Mouse (Mus musculus): ENCODE data around the gene Matn4. TPM values are rescaled to one million over a fixed set of nuclear protein-coding genes. Genes with fewer than 3 reads are reported as not detected.
"Not testable (repeated sequence)": the region's sequence is repeated elsewhere in the genome, so short reads cannot be mapped to it uniquely, and the experiment has no call there.

The Matn4 gene
- total RNA-seq, 2 experiments from 2014 or later = 0.42 to 0.52 TPM

DNA sequence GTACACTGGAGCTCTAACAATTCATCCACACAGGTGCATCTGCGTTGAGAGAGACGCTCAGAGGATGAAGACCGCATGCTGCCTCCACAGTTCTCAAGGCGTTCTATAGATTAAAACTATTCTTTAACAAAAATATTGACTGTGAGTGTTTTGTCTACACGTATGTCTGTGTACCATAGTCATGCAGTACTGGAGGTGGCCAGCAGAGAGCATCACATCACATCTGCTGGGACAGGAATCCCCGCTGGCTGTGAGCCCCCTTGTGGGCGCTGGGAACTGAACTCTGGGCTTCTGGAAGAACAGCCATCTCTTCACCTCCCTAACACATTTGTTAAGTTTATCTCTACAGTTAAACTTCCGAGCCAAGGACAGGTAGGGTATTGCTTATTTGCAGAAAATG is 23.2 kb downstream of the Matn4 start:
- DNase-seq (ENCODE audit: low spot score) = no peak
- intact Hi-C loops (cut with DNase I) = no loop called here

- no peak for DNase-seq (ENCODE audit: low spot score)
- intact Hi-C loops (cut with DNase I) = no loop called here
These were observed 27.2 kb downstream of the Matn4 start for GRCm38 (mm10) chr2:164377478-164378426.

DNA sequence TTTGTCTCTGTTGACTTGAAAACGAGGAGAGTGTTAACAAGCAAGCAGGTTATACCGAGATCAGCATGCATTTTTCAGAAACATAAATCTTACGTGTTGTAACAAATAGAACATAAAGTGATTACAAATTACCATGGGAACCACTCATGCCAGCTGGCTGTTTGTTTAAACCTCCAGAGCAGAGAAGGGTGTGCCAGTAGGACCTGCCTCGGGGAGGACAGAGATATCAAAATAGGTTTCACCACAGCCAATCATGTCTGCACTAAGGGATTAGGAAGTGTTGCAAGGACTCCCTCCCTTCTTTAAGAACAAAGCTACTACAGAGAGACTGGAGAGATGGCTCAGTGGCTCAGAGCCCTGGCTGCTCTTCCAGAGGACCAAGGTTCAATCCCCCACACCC is 31.8 kb downstream of the Matn4 start:
- no peak for DNase-seq (ENCODE audit: low spot score)
- intact Hi-C loops (cut with DNase I) = no loop called here

DNA sequence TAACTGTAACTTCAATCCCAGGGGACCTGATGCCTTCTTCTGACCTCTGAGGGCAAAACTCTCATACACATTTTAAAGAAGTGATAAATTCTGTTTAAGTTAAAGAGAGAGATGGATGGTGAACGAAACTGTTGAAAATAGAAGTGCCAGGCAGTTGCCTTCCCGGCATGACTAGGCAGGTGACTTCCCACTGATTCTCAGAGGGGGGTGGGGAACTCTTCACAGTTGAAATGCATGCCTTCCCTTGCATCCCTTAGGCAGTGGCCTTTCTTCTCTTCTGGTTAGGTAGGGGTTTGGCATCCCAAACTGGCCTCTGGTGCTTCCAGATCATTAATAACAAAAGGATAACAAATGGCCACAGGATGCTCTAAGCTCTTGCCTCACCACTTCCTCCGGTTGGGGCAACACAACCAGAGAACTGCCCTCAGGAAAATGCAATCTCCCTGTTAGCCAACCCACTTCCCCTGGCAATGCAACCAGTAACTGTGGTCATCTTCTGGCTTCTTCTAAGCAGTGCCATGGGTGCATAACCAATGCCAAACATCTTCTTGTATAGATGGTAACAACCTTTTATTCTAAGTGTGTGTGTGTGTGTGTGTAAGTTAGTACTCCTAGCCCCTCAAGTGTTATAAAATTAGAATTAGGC is 32.4 kb downstream of the Matn4 start:
- DNase-seq (ENCODE audit: low spot score) = no peak
- intact Hi-C loops (cut with DNase I) = no loop called here

DNA sequence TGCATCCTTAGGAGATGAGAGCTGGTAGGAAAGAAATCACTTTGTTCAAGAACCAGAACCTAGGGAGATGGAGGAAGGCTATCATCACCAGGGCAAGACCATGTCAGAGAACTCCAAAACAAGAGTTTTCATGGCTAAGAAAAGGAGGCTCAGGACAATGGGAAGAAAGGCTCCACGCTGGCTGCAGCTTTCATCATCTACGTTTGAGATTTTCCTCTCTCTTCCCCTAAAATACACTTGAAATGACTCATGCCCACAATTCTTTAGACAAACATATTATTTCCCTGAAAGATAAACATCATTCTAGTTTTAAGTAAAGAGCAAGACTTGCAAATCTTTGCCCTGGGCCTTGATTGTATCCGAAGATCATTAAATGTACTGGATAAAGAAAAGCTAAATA is 33.6 kb downstream of the Matn4 start:
- intact Hi-C loops (cut with DNase I) = no loop called here

GRCm38 (mm10) chr2:164368620-164369105 is 36.3 kb downstream of the Matn4 start:
- DNase-seq (ENCODE audit: low spot score) = no peak
- intact Hi-C loops (cut with DNase I) = no loop called here

More for the DNA sequence above, 33.6 kb downstream of the Matn4 start:
- DNase-seq (ENCODE audit: low spot score) = no peak

DNA sequence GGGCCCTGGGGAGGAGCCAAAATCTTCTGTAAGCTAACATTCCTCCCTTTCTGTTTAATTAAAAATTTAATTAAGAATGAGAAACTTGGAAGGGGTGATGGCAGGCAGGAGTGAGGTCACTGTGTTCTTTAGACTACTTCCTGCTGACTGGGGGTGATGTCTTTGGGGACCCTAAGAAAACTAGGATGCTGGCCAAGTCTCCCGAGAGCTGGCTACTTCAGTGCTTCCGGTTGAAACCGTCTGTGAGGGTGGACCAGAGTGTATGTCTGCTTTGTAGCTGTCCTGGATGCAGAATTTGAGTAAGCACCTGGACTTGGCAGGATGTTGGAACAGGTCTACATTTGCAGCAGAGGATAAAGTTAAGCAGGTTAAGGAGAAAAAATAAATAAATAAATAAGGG is 38.0 kb downstream of the Matn4 start:
- DNase-seq (ENCODE audit: low spot score) = no peak
- intact Hi-C loops (cut with DNase I) = no loop called here

DNA sequence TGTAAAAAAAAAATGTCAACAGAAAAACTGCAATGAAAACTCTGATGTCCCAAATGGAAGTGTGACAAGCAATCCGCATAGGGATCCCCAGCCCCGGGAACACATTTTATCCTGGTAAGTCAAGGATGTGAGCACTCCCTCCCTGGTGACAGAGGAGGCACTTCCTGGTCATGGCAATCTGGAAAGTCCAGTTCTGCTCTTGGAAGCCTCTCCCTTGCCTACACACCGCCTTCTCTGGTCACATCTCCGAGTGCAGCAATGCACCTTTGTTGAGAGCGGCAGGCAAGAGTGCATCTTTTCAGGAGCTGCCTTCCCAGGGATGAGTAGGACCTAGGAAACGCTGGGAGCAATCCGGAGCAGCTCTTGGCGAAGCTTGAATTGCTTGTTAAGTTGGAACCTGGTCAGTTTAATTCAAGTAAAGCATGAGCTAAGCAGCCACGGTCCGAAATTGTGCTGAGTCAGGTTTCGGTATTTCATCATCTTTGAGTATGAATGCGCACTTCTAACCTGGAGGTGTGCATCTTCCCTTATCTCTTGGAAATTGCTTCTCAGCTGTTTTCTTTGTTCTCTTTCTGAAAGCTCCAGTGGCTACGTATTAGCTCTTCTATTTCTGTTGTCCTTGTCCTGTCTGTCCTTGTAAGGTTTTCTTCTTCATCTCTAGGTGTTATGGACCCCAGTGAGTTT is 43.8 kb downstream of the Matn4 start:
- no peak for DNase-seq (ENCODE audit: low spot score)

GRCm38 (mm10) chr2:164359668-164360067 is 45.3 kb downstream of the Matn4 start:
- DNase-seq (ENCODE audit: low spot score) = no peak
- intact Hi-C loops (cut with DNase I) = no loop called here

More for the DNA sequence above, 43.8 kb downstream of the Matn4 start:
- intact Hi-C loops (cut with DNase I) = no loop called here

DNA sequence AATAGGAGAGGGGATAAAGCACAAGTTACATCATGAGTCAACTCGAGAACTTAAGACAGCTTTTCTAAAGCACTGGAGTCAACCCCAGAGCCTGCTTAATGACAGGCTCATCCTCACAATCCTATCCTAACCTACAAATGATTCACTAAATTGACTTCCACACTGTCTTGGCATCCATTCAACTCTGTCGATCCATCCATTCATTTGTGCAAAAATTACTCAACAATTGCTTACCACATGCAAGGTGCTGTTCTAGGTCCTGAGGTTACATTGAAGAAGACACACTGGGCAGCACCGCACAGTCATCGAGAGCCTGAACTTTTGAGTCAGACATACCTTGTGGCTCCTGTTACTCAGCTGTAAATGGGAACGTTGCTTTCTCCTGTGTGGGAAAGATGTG is 45.9 kb downstream of the Matn4 start:
- DNase-seq (ENCODE audit: low spot score) = no peak
- intact Hi-C loops (cut with DNase I) = no loop called here

DNA sequence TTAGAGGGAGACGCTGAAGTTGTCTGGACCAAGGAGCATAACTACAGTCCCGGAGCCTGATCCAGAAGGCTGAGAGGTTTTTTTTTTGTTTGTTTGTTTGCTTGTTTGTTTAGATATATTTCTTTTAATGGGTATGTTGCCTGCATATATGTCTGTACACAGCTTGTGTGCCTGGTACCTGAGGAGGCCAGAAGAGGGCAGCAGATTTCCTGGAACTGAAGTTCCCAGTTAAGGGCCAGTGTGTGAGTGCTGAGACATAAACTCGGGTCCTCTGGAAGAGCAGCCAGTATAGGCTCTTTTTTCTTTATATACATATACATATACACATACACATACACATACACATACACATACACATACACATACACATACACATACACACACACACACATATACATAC is 46.6 kb downstream of the Matn4 start:
- intact Hi-C loops (cut with DNase I) = no loop called here
- no peak for DNase-seq (ENCODE audit: low spot score)

DNA sequence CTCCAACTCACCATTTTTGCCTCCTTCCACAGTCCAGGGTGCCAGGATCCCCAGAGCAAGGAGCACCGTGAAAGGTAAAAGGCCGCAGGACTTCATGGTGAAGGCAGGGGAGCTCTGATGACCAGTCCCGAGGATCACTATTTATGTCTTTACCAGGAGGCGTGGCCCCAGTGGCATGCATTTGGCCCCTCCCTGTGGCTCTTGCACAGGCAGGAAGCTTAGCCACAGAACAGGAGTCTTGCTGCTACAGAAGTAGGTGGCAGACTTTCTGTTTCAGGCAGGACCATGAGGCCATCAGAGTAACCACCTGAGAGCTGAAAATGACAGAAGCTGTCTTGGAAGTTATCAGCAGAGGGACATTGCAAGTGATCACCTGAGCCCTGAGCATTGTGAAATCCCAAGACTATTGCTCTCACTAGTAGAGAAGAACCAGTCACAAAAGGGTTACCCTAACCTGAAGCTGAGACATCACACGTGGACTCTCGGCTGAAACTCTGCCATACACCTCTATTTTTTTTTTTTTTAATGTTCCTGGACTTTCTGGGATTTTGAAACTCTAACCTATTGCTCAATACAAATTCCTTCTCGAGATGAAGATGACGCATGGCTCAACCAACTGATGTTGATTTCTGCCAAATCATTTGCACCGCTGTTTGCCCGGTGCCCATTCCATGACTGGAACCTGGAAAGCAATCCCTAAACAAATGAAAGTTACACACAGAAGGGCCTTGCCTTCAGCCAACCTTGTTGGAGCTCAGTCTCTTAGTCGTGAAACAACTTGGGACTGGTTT is 48.6 kb downstream of the Matn4 start:
- DNase-seq (ENCODE audit: low spot score) = no peak
- intact Hi-C loops (cut with DNase I) = no loop called here

- DNase-seq (ENCODE audit: low spot score) = no peak
- intact Hi-C loops (cut with DNase I) = no loop called here
These were observed 51.6 kb downstream of the Matn4 start for GRCm38 (mm10) chr2:164353356-164353755.

GRCm38 (mm10) chr2:164352697-164353096 is 52.3 kb downstream of the Matn4 start:
- DNase-seq (ENCODE audit: low spot score) = no peak
- intact Hi-C loops (cut with DNase I) = no loop called here

DNA sequence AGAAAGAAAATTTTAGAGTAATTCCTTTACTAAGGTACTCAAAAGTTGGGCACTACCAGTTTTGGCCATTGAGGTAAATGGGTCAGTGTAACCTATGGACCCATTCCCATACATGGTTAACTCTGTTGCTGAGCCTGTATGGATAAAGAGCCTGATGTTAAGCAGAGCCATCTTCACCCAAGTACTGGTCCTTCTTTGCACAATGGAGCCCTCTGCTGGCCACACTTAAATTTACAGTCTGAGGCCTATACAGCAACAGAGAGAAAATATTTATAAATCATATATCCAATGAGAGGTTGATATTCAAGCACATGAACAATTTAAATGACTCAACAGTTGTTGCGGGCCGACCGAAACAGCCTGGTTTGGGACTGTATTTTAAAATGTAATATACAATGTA is 56.0 kb downstream of the Matn4 start:
- intact Hi-C loops (cut with DNase I) = loop anchor here (5.0 kb wide), 1 partner anchor 242 kb away; no protein-coding TSS in a partner anchor
- no peak for DNase-seq (ENCODE audit: low spot score)

- not testable (repeated sequence) for DNase-seq (ENCODE audit: low spot score)
- intact Hi-C loops (cut with DNase I) = loop anchor here (5.0 kb wide), 1 partner anchor 240 kb away; no protein-coding TSS in a partner anchor
These were observed 57.3 kb downstream of the Matn4 start for GRCm38 (mm10) chr2:164347697-164348096.

DNA sequence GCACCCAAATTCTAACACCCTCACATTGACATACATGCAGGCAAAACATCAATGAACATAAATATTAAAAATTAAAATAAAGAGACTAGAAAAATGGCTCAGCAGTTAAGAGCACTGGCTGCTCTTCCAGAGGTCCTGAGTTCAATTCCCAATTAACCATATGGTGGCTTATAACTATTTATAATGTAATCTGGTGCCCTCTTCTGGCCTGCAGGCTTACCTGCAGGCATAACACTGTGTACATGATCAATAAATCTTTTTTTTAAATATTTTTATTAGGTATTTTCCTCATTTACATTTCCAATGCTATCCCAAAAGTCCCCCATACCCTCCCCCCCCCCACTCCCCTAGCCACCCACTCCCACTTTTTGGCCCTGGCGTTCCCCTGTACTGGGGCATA is 61.2 kb downstream of the Matn4 start:
- not testable (repeated sequence) for DNase-seq (ENCODE audit: low spot score)
- intact Hi-C loops (cut with DNase I) = loop anchor here (5.0 kb wide), 1 partner anchor 206 kb away; no protein-coding TSS in a partner anchor
